Mouse (Mus musculus): ENCODE results near the gene Fam89a. TPM values are rescaled to one million over a fixed set of nuclear protein-coding genes. Genes with fewer than 3 reads are reported as not detected.

Fam89a gene
- 4.1 and 5.5 TPM in 2 replicates for polyA plus RNA-seq (2014; fragmentation: Nextera tagmentation; extraction: Ambion mirVana)

DNA sequence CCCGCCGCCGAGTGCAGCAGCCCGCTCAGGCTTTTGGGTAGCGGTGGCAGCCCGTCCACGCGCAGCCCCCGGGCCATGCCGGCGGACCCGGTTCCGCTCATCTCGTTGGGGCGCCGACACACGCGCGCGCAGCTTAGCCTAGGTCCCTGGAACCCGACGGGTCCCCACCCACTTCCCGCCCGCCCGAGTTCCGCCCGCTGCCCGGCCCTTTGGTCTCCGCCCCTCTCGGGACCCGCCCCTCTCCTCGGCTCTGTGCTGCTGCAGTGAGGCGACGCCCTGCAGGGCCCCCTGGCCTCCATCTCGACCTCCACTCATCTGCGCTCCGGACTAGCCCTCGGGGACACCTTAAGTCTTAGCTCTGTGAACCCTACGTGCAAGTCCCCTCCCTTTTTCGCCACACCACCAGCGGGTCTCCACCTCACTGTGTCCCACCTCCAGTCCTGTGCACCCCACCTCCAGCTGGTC is at the start of gene Fam89a:
Gene Fam89a (minus strand): TSS at position 124 of the 465 bp plus-strand sequence.
- H3K27ac ChIP-seq (ENCODE audit: low read depth, low read length): no peak within 1 kb of the TSS
- H3K4me3 ChIP-seq (ENCODE audit: low read depth, low read length): peak within 1 kb of the TSS; percentile 44
- WGBS: under 1% methylated on average over 34 of the region's 41 CpGs
- ATAC-seq (ENCODE audit: insufficient read depth, low FRiP score, low TSS enrichment) (peak; percentile 53; the same call in 1 of the 2 replicates), DNase-seq (ENCODE audit: low spot score) (peak; percentile 61)
- peak within 1 kb of the TSS; percentile 69 for H3K4me2 ChIP-seq (ENCODE audit: low read depth)
- H3K27me3 ChIP-seq (ENCODE audit: control insufficient read depth, insufficient read depth, low read length): peaks cover 24% of the 10 kb centered on the region
- H3K4me1 ChIP-seq (ENCODE audit: control insufficient read depth, insufficient read depth, low read length): peaks cover 6% of the 10 kb centered on the region; the same call in 1 of the 2 replicates
- no peaks in the 10 kb centered on the region for H3K36me3 ChIP-seq (ENCODE audit: control insufficient read depth, insufficient read depth, low read length)
- peak within 1 kb of the TSS; percentile 48 for H3K9ac ChIP-seq (ENCODE audit: low read length)
- H3K9me3 ChIP-seq (ENCODE audit: control insufficient read depth, low read length): no peaks in the 10 kb centered on the region

GRCm38 (mm10) chr8:124800542-124800941 is 48.9 kb upstream of the Fam89a start:
- Histone ChIP-seq H3K27me3 (ENCODE audit: control insufficient read depth, insufficient read depth, low read length) (peaks cover 5% of the 10 kb centered on the region), H3K9ac (ENCODE audit: low read length) (no peak overlapping the region), H3K36me3 (ENCODE audit: control insufficient read depth, insufficient read depth, low read length) (no peaks in the 10 kb centered on the region), H3K9me3 (ENCODE audit: control insufficient read depth, low read length) (no peaks in the 10 kb centered on the region), H3K4me1 (ENCODE audit: control insufficient read depth, insufficient read depth, low read length) (no peaks in the 10 kb centered on the region), H3K27ac (ENCODE audit: low read depth, low read length) (no peak overlapping the region), H3K4me2 (ENCODE audit: low read depth) (no peak overlapping the region), H3K4me3 (ENCODE audit: low read depth, low read length) (no peak overlapping the region)
- 40% methylated on average over 11 of the region's 11 CpGs for whole genome bisulfite sequencing
- ATAC-seq (ENCODE audit: insufficient read depth, low FRiP score, low TSS enrichment) (no peak), DNase-seq (ENCODE audit: low spot score) (no peak)

- H3K9me3 ChIP-seq (ENCODE audit: control insufficient read depth, low read length): no peaks in the 10 kb centered on the region
- ATAC-seq (ENCODE audit: insufficient read depth, low FRiP score, low TSS enrichment) (no peak), DNase-seq (ENCODE audit: low spot score) (no peak)
- WGBS: 73% methylated on average over 8 of the region's 8 CpGs
- H3K4me2 ChIP-seq (ENCODE audit: low read depth): peak overlapping the region; percentile 94
- no peak overlapping the region for H3K9ac ChIP-seq (ENCODE audit: low read length)
- peak overlapping the region; percentile 65 for H3K4me3 ChIP-seq (ENCODE audit: low read depth, low read length)
- H3K4me1 ChIP-seq (ENCODE audit: control insufficient read depth, insufficient read depth, low read length): peaks cover 15% of the 10 kb centered on the region
- peaks cover 28% of the 10 kb centered on the region for H3K27me3 ChIP-seq (ENCODE audit: control insufficient read depth, insufficient read depth, low read length)
- H3K36me3 ChIP-seq (ENCODE audit: control insufficient read depth, insufficient read depth, low read length): no peaks in the 10 kb centered on the region
- H3K27ac ChIP-seq (ENCODE audit: low read depth, low read length): no peak overlapping the region
Measured at GRCm38 (mm10) chr8:124795781-124796488, 44.3 kb upstream of the Fam89a start.

DNA sequence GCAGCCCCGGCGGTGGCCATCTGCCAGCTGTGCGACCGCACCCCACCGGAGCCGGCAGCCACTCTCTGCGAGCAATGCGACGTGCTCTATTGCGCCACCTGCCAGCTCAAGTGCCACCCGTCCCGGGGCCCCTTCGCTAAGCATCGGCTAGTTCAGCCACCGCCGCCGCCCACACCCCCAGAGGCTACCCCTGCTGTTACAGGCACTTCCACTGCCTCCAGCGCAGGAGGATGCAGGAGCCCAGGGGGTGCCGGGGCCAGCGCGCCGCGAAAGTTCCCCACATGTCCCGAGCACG is 42.8 kb upstream of the Fam89a start:
- H3K27me3 ChIP-seq (ENCODE audit: control insufficient read depth, insufficient read depth, low read length): peaks cover 28% of the 10 kb centered on the region
- peak; percentile 21; the same call in 1 of the 2 replicates for ATAC-seq (ENCODE audit: insufficient read depth, low FRiP score, low TSS enrichment)

GRCm38 (mm10) chr8:124793661-124794485 is 42.2 kb upstream of the Fam89a start:
- H3K27me3 ChIP-seq (ENCODE audit: control insufficient read depth, insufficient read depth, low read length): peaks cover 28% of the 10 kb centered on the region
- peaks cover 15% of the 10 kb centered on the region for H3K4me1 ChIP-seq (ENCODE audit: control insufficient read depth, insufficient read depth, low read length)
- H3K9ac ChIP-seq (ENCODE audit: low read length): peak overlapping the region; percentile 63
- peak overlapping the region; percentile 65 for H3K4me3 ChIP-seq (ENCODE audit: low read depth, low read length)
- H3K4me2 ChIP-seq (ENCODE audit: low read depth): peak overlapping the region; percentile 94
- DNase-seq (ENCODE audit: low spot score) (peak; percentile 53), ATAC-seq (ENCODE audit: insufficient read depth, low FRiP score, low TSS enrichment) (peak; percentile 14)
- peak overlapping the region; percentile 89 for H3K27ac ChIP-seq (ENCODE audit: low read depth, low read length)
- WGBS: under 1% methylated on average over 69 of the region's 81 CpGs
- H3K9me3 ChIP-seq (ENCODE audit: control insufficient read depth, low read length): no peaks in the 10 kb centered on the region
- H3K36me3 ChIP-seq (ENCODE audit: control insufficient read depth, insufficient read depth, low read length): no peaks in the 10 kb centered on the region

More for the DNA sequence above, 42.8 kb upstream of the Fam89a start:
- 0% methylated on average over 25 of the region's 25 CpGs for WGBS
- peak overlapping the region; percentile 63 for H3K9ac ChIP-seq (ENCODE audit: low read length)
- no peak overlapping the region for H3K27ac ChIP-seq (ENCODE audit: low read depth, low read length)
- H3K36me3 ChIP-seq (ENCODE audit: control insufficient read depth, insufficient read depth, low read length): no peaks in the 10 kb centered on the region
- peak; percentile 76 for DNase-seq (ENCODE audit: low spot score)
- H3K9me3 ChIP-seq (ENCODE audit: control insufficient read depth, low read length): no peaks in the 10 kb centered on the region
- H3K4me2 ChIP-seq (ENCODE audit: low read depth): peak overlapping the region; percentile 94
- H3K4me1 ChIP-seq (ENCODE audit: control insufficient read depth, insufficient read depth, low read length): peaks cover 15% of the 10 kb centered on the region
- peak overlapping the region; percentile 65 for H3K4me3 ChIP-seq (ENCODE audit: low read depth, low read length)

- H3K4me1 ChIP-seq (ENCODE audit: control insufficient read depth, insufficient read depth, low read length): peaks cover 15% of the 10 kb centered on the region
Measured at GRCm38 (mm10) chr8:124793172-124793651, 41.6 kb upstream of the Fam89a start.

DNA sequence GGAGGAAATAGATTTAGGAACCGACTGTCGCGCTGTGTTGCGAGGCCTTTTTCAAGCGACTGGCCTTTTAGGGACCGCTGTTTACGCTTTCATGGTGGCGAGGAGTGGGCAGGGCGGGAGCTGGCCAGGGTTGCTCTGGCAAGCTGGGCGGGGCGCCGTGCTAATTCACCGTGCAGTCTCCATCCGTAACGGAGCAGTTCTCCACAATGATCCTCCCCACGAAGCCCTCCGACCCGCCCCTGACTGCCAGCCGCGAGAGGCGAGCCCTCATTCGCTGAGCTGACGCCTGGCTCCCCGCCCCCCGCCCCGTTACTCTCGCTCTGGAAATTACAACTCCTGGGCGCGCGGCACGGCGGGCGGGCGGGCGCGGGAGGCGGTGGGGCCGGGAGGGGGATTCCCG is 41.1 kb upstream of the Fam89a start, which contains the start of gene Trim67:
Gene Trim67 (plus strand): TSS at position 385 of the 400 bp plus-strand sequence.
- peaks cover 15% of the 10 kb centered on the region for H3K4me1 ChIP-seq (ENCODE audit: control insufficient read depth, insufficient read depth, low read length)
- H3K4me3 ChIP-seq (ENCODE audit: low read depth, low read length): peak within 1 kb of the TSS; percentile 65

More at GRCm38 (mm10) chr8:124793172-124793651, 41.6 kb upstream of the Fam89a start:
- peaks cover 28% of the 10 kb centered on the region for H3K27me3 ChIP-seq (ENCODE audit: control insufficient read depth, insufficient read depth, low read length)
- 0% methylated on average over 36 of the region's 51 CpGs for WGBS
- peak overlapping the region; percentile 65 for H3K4me3 ChIP-seq (ENCODE audit: low read depth, low read length)
- ATAC-seq (ENCODE audit: insufficient read depth, low FRiP score, low TSS enrichment) (peak; percentile 71), DNase-seq (ENCODE audit: low spot score) (peak; percentile 93)
- H3K36me3 ChIP-seq (ENCODE audit: control insufficient read depth, insufficient read depth, low read length): no peaks in the 10 kb centered on the region
- H3K9ac ChIP-seq (ENCODE audit: low read length): peak overlapping the region; percentile 63
- no peaks in the 10 kb centered on the region for H3K9me3 ChIP-seq (ENCODE audit: control insufficient read depth, low read length)
- peak overlapping the region; percentile 94 for H3K4me2 ChIP-seq (ENCODE audit: low read depth)
- peak overlapping the region; percentile 89 for H3K27ac ChIP-seq (ENCODE audit: low read depth, low read length)

GRCm38 (mm10) chr8:124792186-124792585 is 40.6 kb upstream of the Fam89a start:
- Histone ChIP-seq H3K27ac (ENCODE audit: low read depth, low read length) (peak overlapping the region; percentile 89), H3K9ac (ENCODE audit: low read length) (peak overlapping the region; percentile 63), H3K4me1 (ENCODE audit: control insufficient read depth, insufficient read depth, low read length) (peaks cover 15% of the 10 kb centered on the region), H3K36me3 (ENCODE audit: control insufficient read depth, insufficient read depth, low read length) (no peaks in the 10 kb centered on the region), H3K4me3 (ENCODE audit: low read depth, low read length) (peak overlapping the region; percentile 65), H3K4me2 (ENCODE audit: low read depth) (peak overlapping the region; percentile 94), H3K9me3 (ENCODE audit: control insufficient read depth, low read length) (no peaks in the 10 kb centered on the region), H3K27me3 (ENCODE audit: control insufficient read depth, insufficient read depth, low read length) (peaks cover 28% of the 10 kb centered on the region)
- 2% methylated on average over 32 of the region's 32 CpGs for WGBS
- DNase-seq (ENCODE audit: low spot score): peak; percentile 60
- ATAC-seq (ENCODE audit: insufficient read depth, low FRiP score, low TSS enrichment): peak; percentile 26; the same call in 1 of the 2 replicates

More for the DNA sequence above, 41.1 kb upstream of the Fam89a start, which contains the start of gene Trim67:
- peak within 1 kb of the TSS; percentile 89 for H3K27ac ChIP-seq (ENCODE audit: low read depth, low read length)
- H3K27me3 ChIP-seq (ENCODE audit: control insufficient read depth, insufficient read depth, low read length): peaks cover 28% of the 10 kb centered on the region
- ATAC-seq (ENCODE audit: insufficient read depth, low FRiP score, low TSS enrichment) (peak; percentile 95), DNase-seq (ENCODE audit: low spot score) (peak; percentile 93)
- H3K9me3 ChIP-seq (ENCODE audit: control insufficient read depth, low read length): no peaks in the 10 kb centered on the region
- H3K36me3 ChIP-seq (ENCODE audit: control insufficient read depth, insufficient read depth, low read length): no peaks in the 10 kb centered on the region
- under 1% methylated on average over 20 of the region's 39 CpGs for WGBS
- H3K9ac ChIP-seq (ENCODE audit: low read length): peak within 1 kb of the TSS; percentile 63
- H3K4me2 ChIP-seq (ENCODE audit: low read depth): peak within 1 kb of the TSS; percentile 94
